26 mouse cellular contexts compared by ENCODE assay signal in genomic region chr3:122810986-122811385, GRCm38 (mm10).
DNase-seq lines count a peak whose midpoint lies in the region; ATAC-seq and TF ChIP-seq lines count a peak whose summit lies in the region.
"Had no signal": no experiment of that assay in that cellular context is flagged by ENCODE, and none has a peak within 500 bp of the region (broad histone marks: within the 10 kb centered on the region; RNA-seq: fewer than 3 reads in every experiment).

No protein-coding gene starts in this region.

- H3K4me3 ChIP-seq in layer of hippocampus, adult 2 months = no peak overlapping the region
- peak overlapping the region; percentile 17 to 30 (median 19) for H3K4me3 ChIP-seq in CH12.LX (replicated peaks in 1 of 3; ENCODE audit: low read depth in 2 of 3, low read length in 2 of 3, poor library complexity in 1 of 3)
- H3K4me3 ChIP-seq in intestine, embryonic 16.5 days (ENCODE audit: low read length) = no peak overlapping the region
- H3K4me3 ChIP-seq: embryonic facial prominence, embryonic 13.5 days; embryonic facial prominence, embryonic 15.5 days; erythroblast, embryonic 14.5 days; forebrain, embryonic 10.5 days; forebrain, embryonic 12.5 days had no signal

- TF ChIP-seq POLR2A in CH12.LX (IDR thresholded peaks at IDR 0.05; ENCODE audit: low read depth, low read length) = no peak

- peaks cover 2% of the 10 kb centered on the region; the same call in 1 of the 2 replicates for H3K79me2 ChIP-seq in CH12.LX (replicated peaks; ENCODE audit: control insufficient read depth, extremely low read depth, insufficient read depth, poor library complexity, severe bottlenecking)

- no peak for TF ChIP-seq EP300 in CH12.LX (IDR thresholded peaks at IDR 0.05; ENCODE audit: low read length)

- ATAC-seq in intestine, embryonic 16.5 days = no peak
- ATAC-seq: activated CD4-positive, CD25-positive, alpha-beta regulatory T cell, adult 4 months; forebrain, embryonic 14.5 days; forebrain, embryonic 16.5 days; Patski had no signal

- H3K9ac ChIP-seq in CH12.LX (ENCODE audit: insufficient read depth, low read depth) = no peak overlapping the region
- no peak overlapping the region for H3K9ac ChIP-seq in intestine, embryonic 16.5 days (ENCODE audit: low read depth, low read length)
- H3K9ac ChIP-seq: embryonic facial prominence, embryonic 13.5 days; embryonic facial prominence, embryonic 15.5 days; forebrain, embryonic 12.5 days had no signal

- H3K36me3 ChIP-seq in CH12.LX (replicated peaks in 1 of 2; ENCODE audit: control insufficient read depth in 1 of 2, insufficient read depth in 1 of 2, low read length in 1 of 2) = no peaks in the 10 kb centered on the region
- H3K36me3 ChIP-seq in intestine, embryonic 16.5 days (ENCODE audit: control insufficient read depth, insufficient read depth, low read length) = peaks cover 2% of the 10 kb centered on the region; the same call in 1 of the 2 replicates
- H3K36me3 ChIP-seq: embryonic facial prominence, embryonic 15.5 days; forebrain, embryonic 10.5 days; forebrain, embryonic 12.5 days; G1E had no signal

- no peak for TF ChIP-seq RAD21 in CH12.LX (IDR thresholded peaks at IDR 0.05; ENCODE audit: low read depth, low read length)

- H3K27ac ChIP-seq in layer of hippocampus, adult 2 months = 0 out of 2 replicates have a peak overlapping the region, but pooled peaks have one; percentile 36
- no peak overlapping the region for H3K27ac ChIP-seq in CH12.LX (ENCODE audit: insufficient read depth, low read depth)
- no peak overlapping the region for H3K27ac ChIP-seq in intestine, embryonic 16.5 days (ENCODE audit: low read length)
- H3K27ac ChIP-seq: embryonic facial prominence, embryonic 13.5 days; embryonic facial prominence, embryonic 15.5 days; forebrain, embryonic 10.5 days; forebrain, embryonic 12.5 days had no signal

- in situ Hi-C loops in CH12.LX (cut with MboI; ENCODE audit: low pct_ligation_motif_present, low pct_unique_long_range_greater_than_20kb, low sequenced_read_pairs) = no loop called here

- H3K4me2 ChIP-seq in CH12.LX (ENCODE audit: insufficient read depth, low read depth, poor library complexity, severe bottlenecking) = 0 out of 2 replicates have a peak overlapping the region, but pooled peaks have one; percentile 29
- no peak overlapping the region for H3K4me2 ChIP-seq in intestine, embryonic 16.5 days (ENCODE audit: low read depth, low read length)
- H3K4me2 ChIP-seq: embryonic facial prominence, embryonic 13.5 days; embryonic facial prominence, embryonic 15.5 days; forebrain, embryonic 12.5 days had no signal

- 90% methylated on average over 5 of the region's 5 CpGs for WGBS in intestine, embryonic 16.5 days

- no peak for DNase-seq in layer of hippocampus, adult 2 months (ENCODE audit: low spot score in 2 of 2)
- DNase-seq in layer of hippocampus, adult 18-20 months (ENCODE audit: low spot score in 2 of 2) = no peak
- DNase-seq in CH12.LX (ENCODE audit: extremely low read depth) = no peak
- DNase-seq in brain, adult 2 months (ENCODE audit: low read depth, low spot score) = peak; percentile 72
- no peak for DNase-seq in kidney, adult 8-10 months
- DNase-seq: adrenal gland, adult 8-10 months; adrenal gland, postnatal 14 days; adrenal gland, postnatal 36 days; cerebellum, adult 11 months; cerebellum, adult 18-20 months; cerebellum, adult 8-10 months; cerebellum, adult 9-11 months; cerebellum, postnatal 14 days; cerebellum, postnatal 36 days; embryo, embryonic 11 days had no signal

- no peak for TF ChIP-seq CTCF in layer of hippocampus, adult 2 months (conservative IDR thresholded peaks at IDR 0.05)
- TF ChIP-seq CTCF in CH12.LX (conservative IDR thresholded peaks at IDR 0.05 in 1 of 2, IDR thresholded peaks at IDR 0.05 in 1 of 2; ENCODE audit: low read depth in 2 of 2, low read length in 2 of 2) = no peak

- H3K27me3 ChIP-seq in CH12.LX (replicated peaks) = no peaks in the 10 kb centered on the region
- H3K27me3 ChIP-seq in intestine, embryonic 16.5 days (replicated peaks; ENCODE audit: control insufficient read depth, insufficient read depth, low read length) = no peaks in the 10 kb centered on the region
- H3K27me3 ChIP-seq: embryonic facial prominence, embryonic 13.5 days; embryonic facial prominence, embryonic 15.5 days; forebrain, embryonic 12.5 days; Patski had no signal

- H3K9me3 ChIP-seq in CH12.LX (replicated peaks; ENCODE audit: low read length) = no peaks in the 10 kb centered on the region
- no peaks in the 10 kb centered on the region for H3K9me3 ChIP-seq in intestine, embryonic 16.5 days (ENCODE audit: control insufficient read depth, low read length)
- H3K9me3 ChIP-seq: embryonic facial prominence, embryonic 15.5 days; forebrain, embryonic 10.5 days; forebrain, embryonic 12.5 days; G1E had no signal

- peaks cover 3 to 6% of the 10 kb centered on the region in 2 experiments; a peak in 1 of 4 replicates for H3K4me1 ChIP-seq in CH12.LX (ENCODE audit: control insufficient read depth in 1 of 2, insufficient read depth in 2 of 2)
- H3K4me1 ChIP-seq in intestine, embryonic 16.5 days (ENCODE audit: control insufficient read depth, insufficient read depth, low read length) = peaks cover 12% of the 10 kb centered on the region; the same call in 1 of the 2 replicates
- H3K4me1 ChIP-seq: forebrain, embryonic 10.5 days; forebrain, embryonic 12.5 days had no signal

- dilution Hi-C loops in CH12.LX (cut with MboI; ENCODE audit: extremely low pct_ligation_motif_present, extremely low pct_unique_long_range_greater_than_20kb, low sequenced_read_pairs) = no loop called here

TF ChIP-seq in CH12.LX, 34 proteins besides CTCF, POLR2A, EP300 and RAD21:
- TF ChIP-seq HCFC1 (IDR thresholded peaks at IDR 0.05; ENCODE audit: low read depth, low read length) (no peak), RCOR1 (conservative IDR thresholded peaks at IDR 0.05; ENCODE audit: low read depth, low read length) (no peak), SMC3 (IDR thresholded peaks at IDR 0.05; ENCODE audit: low read depth, low read length) (no peak), GABPA (IDR thresholded peaks at IDR 0.05; ENCODE audit: insufficient replicate concordance, low read depth, low read length) (no peak), ZKSCAN1 (IDR thresholded peaks at IDR 0.05; ENCODE audit: borderline replicate concordance, low read depth, low read length) (no peak), IRF4 (IDR thresholded peaks at IDR 0.05; ENCODE audit: low read depth, low read length) (no peak), TCF12 (IDR thresholded peaks at IDR 0.05; ENCODE audit: low read depth, low read length) (no peak)

Comparison
In these comparisons a context has a peak if more than half of its experiments do, and no peak if none do; other contexts are left out.
1. H3K4me3 ChIP-seq: peak in CH12.LX (3 of 3); none in layer of hippocampus, adult 2 months (single experiment) and intestine, embryonic 16.5 days (single experiment).